Mouse (Mus musculus) ES-Bruce4 (cell line): ENCODE results near the gene Phactr4.

Experiments
- CTCF ChIP-seq: IDR thresholded peaks from one replicate; pipeline ENCODE4 v1.8.1; 2011; ENCODE audit warnings: low read depth, low read length
- EP300 ChIP-seq: IDR thresholded peaks from 2 replicates; pipeline ENCODE4 v1.6.1; 2011; ENCODE audit warnings: low read depth, low read length; ENCODE audit not compliant: insufficient read depth
- POLR2A ChIP-seq: IDR thresholded peaks from one replicate; pipeline ENCODE4 v1.8.1; 2011; ENCODE audit warnings: low read length; ENCODE audit not compliant: insufficient read depth

- TF ChIP-seq EP300 (no peak), CTCF (no peak), POLR2A (no peak)
Measured at GRCm38 (mm10) chr4:132387617-132388016, 34.7 kb downstream of the Phactr4 start.
